Mouse (Mus musculus) neural tube, embryonic 11.5 days (tissue): ENCODE measurements at regions not wholly inside any gene's neighbourhood (a gene's known extent, or its start where the extent isn't known, plus 50 kb on each side); places are given as distances from the start of the nearest gene placed in this dataset.

Experiments
- ATAC-seq: fragments of 200-750 bp; cut with Nextera tagmentation; 2 replicates; pipeline ENCODE4 v1.8.0; 2017; ENCODE audit warnings: moderate number of reproducible peaks, mild to moderate bottlenecking, moderate TSS enrichment, moderate library complexity; ENCODE audit not compliant: insufficient read depth, low FRiP score, low TSS enrichment
- DNase-seq: peaks from one replicate; pipeline ENCODE4 v3.0.0-alpha.2; 2015; ENCODE audit warnings: low spot score
- H3K27ac ChIP-seq: fragments of 300-500 bp; sonication (generic); 2 replicates; pipeline ENCODE4 v1.5.1; 2014; ENCODE audit warnings: low read depth, mild to moderate bottlenecking, low read length
- H3K27me3 ChIP-seq: fragments of 300-500 bp; sonication (generic); 2 replicates; pipeline ENCODE4 v1.6.1; 2014; ENCODE audit warnings: mild to moderate bottlenecking, low read length, mixed read lengths; ENCODE audit not compliant: control insufficient read depth, insufficient read depth
- H3K36me3 ChIP-seq: fragments of 300-500 bp; sonication (generic); 2 replicates; pipeline ENCODE4 v1.6.1; 2014; ENCODE audit warnings: mild to moderate bottlenecking, low read length, moderate library complexity, mixed read lengths; ENCODE audit not compliant: control insufficient read depth, insufficient read depth
- H3K4me1 ChIP-seq: fragments of 300-500 bp; sonication (generic); 2 replicates; pipeline ENCODE4 v1.6.1; 2014; ENCODE audit warnings: low read length, mixed read lengths; ENCODE audit not compliant: control insufficient read depth, insufficient read depth
- H3K4me2 ChIP-seq: fragments of 300-500 bp; sonication (generic); 2 replicates; pipeline ENCODE4 v1.6.1; 2014; ENCODE audit warnings: low read depth, mild to moderate bottlenecking, moderate library complexity
- H3K4me3 ChIP-seq: fragments of 300-500 bp; sonication (generic); 2 replicates; pipeline ENCODE4 v1.5.1; 2014; ENCODE audit warnings: low read depth, low read length
- H3K9ac ChIP-seq: fragments of 300-500 bp; sonication (generic); 2 replicates; pipeline ENCODE4 v1.6.1; 2014; ENCODE audit warnings: mild to moderate bottlenecking, low read length
- H3K9me3 ChIP-seq: fragments of 300-500 bp; sonication (generic); 2 replicates; pipeline ENCODE4 v1.6.1; 2016; ENCODE audit warnings: low read length; ENCODE audit not compliant: control insufficient read depth
- WGBS: fragments of 180-500 bp; shearing (Covaris S2); extraction: QIAGEN DNeasy Blood & Tissue Kit; methylation state at CpG from one replicate; pipeline ENCODE4 v1.1.7; 2014; 5-methylcytosine and 5-hydroxymethylcytosine counted together

DNA sequence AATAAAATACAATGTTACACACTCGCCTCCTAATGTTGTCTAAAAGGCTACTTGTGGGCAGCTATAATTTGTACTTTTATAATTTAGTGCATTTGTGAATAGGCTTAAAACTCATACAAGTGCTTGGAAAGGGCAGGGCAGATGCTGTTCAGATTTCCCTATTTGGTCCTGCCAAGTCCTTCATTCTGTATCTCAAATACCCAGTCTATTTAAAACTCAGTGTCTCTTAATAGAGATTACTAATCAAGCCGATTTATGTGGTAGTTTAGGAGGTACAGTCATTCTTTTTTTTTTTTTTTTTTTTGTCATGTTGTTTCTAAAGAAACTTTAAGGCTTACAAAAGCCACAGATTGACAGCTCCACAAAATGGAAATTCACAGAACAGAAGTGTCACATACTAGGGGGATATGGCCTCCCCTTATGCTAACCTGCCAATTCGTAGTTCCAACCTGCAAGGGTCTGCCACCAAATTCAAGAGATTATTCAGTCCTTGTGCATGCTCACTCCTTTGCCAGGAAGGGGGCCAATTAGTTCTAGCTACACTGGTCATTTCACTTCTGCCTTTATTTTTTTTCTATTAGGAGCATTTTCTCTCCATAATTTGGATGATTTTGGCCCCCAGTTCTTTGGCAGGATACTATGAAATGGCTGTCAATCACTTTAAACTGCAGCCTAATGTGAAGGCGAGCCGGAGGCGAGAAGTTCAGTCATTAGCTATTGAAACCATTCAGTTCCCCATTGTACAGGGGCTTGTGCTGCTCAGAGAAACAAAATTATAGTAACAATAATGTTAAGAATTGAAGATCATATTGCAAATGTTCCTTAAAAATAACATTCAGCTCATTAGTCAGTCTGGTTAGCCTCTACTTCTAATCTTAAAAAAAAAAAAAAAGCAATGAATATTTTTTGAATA, 247.9 kb upstream of the Mms22l start:
- no peaks in the 10 kb centered on the region for H3K9me3 ChIP-seq
- H3K27ac ChIP-seq = no peak overlapping the region
- no peak overlapping the region for H3K4me2 ChIP-seq
- no peak overlapping the region for H3K9ac ChIP-seq
- WGBS = 81% methylated on average over 6 of the region's 6 CpGs
- no peaks in the 10 kb centered on the region for H3K4me1 ChIP-seq
- ATAC-seq = no peak
- H3K4me3 ChIP-seq = no peak overlapping the region
- DNase-seq = no peak
- no peaks in the 10 kb centered on the region for H3K36me3 ChIP-seq
- H3K27me3 ChIP-seq = no peaks in the 10 kb centered on the region

DNA sequence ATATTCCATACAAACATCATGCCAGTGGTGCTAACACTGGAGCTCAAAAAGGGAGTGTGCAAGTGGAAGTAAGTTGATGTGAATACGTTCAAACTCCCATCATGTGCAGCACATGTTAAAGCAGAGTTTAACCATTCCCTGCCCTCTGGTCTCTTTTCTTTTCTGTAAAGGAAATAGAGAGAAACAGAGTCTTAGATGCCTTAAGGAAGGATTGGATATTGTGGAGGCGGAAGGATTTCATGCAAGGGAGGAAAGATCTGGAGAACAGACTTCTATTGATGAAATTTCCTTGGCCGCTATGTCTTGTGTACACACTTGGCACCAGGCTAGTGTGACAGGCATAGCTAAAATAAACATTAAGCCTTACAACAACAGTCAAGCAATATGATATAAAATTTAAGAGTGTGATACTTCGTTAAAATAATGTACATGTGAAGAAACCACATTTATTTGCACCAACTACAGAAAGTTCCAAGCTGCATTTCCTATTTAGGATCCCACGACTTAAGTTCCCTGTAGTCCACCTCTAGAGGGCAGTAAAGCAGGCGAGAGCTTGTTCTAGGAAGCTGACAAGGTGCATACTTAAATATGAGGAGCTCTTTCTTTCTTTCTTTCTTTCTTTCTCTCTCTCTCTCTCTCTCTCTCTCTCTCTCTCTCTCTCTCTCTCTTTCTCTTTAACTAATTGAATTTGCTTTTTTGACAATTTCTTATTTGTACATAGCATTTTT, 246.8 kb upstream of the Mms22l start:
- H3K4me1 ChIP-seq = no peaks in the 10 kb centered on the region
- no peaks in the 10 kb centered on the region for H3K27me3 ChIP-seq
- no peak overlapping the region for H3K27ac ChIP-seq
- no peak overlapping the region for H3K4me2 ChIP-seq
- H3K9ac ChIP-seq = no peak overlapping the region
- WGBS = 43% methylated on average over 6 of the region's 6 CpGs
- no peaks in the 10 kb centered on the region for H3K36me3 ChIP-seq
- H3K9me3 ChIP-seq = no peaks in the 10 kb centered on the region
- peak; percentile 25 for DNase-seq
- ATAC-seq = no peak
- H3K4me3 ChIP-seq = no peak overlapping the region

DNA sequence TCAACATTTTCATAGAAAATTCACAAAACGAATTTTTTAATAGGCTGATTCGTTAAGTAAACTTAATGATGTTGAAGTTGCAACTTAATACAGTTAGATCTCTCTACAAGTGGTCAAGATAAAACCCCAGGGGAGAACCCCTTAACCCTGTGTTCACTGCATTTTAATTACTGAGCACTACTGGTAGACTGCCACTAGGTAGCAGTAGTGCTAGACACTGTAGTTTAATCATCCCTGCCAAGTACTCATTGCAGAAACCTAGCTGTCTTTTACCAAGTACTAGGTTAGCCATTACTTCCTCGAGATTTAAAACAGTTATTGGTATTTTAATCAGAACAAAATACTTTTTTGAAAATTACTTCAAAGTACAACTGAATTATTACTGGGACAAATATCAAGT, 218.1 kb upstream of the Mms22l start:
- ATAC-seq (0 out of 2 replicates have a peak, but pooled peaks have one; percentile 20), DNase-seq (no peak)
- Histone ChIP-seq H3K4me2 (no peak overlapping the region), H3K4me1 (no peaks in the 10 kb centered on the region), H3K4me3 (no peak overlapping the region), H3K9ac (no peak overlapping the region), H3K27me3 (no peaks in the 10 kb centered on the region), H3K9me3 (no peaks in the 10 kb centered on the region), H3K27ac (no peak overlapping the region), H3K36me3 (no peaks in the 10 kb centered on the region)
- WGBS = 55% methylated on average over 3 of the region's 3 CpGs
